Mouse (Mus musculus): ENCODE results near the gene Wbp1.

DNA sequence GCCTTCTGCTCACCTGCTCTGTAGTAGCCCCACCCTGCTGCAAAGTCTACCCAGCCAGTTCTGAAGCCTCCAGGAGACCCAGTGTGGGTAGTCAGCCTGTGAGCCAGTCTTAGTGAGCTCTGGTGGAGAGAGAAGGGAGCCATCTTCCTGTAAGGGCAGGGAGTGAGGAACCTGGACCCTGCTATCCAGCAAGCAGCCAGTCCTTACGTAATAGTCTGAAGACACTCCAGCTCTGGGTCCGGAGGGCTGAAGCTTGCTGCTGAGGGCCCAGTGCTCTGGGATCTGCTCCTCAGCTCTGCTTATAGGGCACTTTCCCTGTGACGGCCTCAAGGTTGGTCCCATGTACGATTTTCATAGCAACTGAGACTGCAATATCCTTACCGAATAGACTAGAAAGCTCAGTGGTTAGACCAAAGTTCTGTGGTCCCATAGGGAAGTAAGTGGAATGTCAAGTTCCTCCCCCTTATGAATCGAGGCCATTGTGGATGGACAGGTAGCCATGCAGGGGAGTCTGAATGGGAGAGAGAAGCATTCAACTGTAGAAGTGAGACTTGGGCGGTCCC lies 13.7 kb upstream of the Wbp1 start, which contains the start of gene Rtkn:
- TF ChIP-seq CTCF (IDR thresholded peaks at IDR 0.05) = no peak
- no peak for TF ChIP-seq POLR2A (IDR thresholded peaks at IDR 0.05; ENCODE audit: insufficient read depth, low read depth, low read length)

Measured in heart, adult 2 months (tissue).